Mouse (Mus musculus) small intestine, adult 10 weeks (tissue): ENCODE data around the gene Nkain4. TPM values are rescaled to one million over a fixed set of nuclear protein-coding genes. Genes with fewer than 3 reads are reported as not detected.

ENCODE experiments used
- polyA plus RNA-seq: library from polyadenylated mRNA; stranded (reverse); fragments of 350-450 nt; fragmentation: Illumina TruSeq; extraction: RNeasy Lipid Tissue Mini Kit (QIAGEN cat#74804); gene quantifications from one replicate; pipeline ENCODE4 v1.2.3, GENCODE M21; 2014; ENCODE audit warnings: low replicate concordance

Gene Nkain4
- polyA plus RNA-seq, result not detected

DNA sequence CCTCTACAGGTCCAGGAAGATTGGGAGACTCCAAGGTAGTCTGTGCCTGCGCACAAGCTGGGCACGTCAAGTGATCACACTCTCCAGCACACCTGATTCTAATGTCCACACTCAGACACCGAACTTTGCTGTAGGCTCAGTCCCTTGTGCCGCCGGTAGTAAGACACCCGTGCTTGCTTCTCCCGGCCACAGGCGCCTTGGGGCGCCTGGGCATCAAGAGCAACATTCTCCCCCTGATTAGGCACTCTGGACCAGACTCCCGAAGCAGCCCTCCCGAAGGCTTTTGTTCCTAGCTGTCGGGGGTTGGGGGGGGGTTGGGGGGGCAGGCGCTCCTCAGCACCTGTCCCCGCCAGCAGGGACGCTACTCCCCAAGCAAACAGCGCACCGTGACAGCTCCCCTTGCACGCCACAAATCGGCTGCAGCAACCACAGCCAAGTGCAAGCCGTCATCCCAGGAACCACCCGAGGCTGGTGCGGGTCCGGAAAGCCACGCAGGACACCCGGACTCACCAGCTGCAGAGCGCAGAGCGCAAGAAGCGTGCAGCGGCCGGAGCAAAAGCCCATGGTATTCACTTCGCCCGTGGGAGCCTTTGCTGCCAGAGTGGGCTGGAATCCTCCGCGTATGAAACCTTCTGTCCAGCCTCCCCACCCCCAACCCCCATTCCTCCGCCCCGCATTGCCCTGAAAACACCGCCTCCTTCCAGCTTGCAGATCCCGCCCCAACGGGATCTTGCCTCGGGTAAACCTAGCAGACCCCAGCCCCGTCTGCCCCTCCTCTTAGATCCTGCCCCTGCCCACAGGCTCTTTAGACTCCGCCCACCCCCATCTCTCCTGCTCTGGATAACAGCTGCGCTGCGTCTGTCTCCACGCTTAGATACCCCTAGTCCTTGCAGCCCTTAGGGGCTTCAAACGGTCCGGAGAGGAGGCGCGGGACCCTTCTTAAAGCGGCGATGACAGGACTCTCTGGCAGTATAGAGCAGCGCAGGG lies at the start of gene Nkain4:
TSS of gene Nkain4 (minus strand) at position 639 of the 987 bp plus-strand sequence.

DNA sequence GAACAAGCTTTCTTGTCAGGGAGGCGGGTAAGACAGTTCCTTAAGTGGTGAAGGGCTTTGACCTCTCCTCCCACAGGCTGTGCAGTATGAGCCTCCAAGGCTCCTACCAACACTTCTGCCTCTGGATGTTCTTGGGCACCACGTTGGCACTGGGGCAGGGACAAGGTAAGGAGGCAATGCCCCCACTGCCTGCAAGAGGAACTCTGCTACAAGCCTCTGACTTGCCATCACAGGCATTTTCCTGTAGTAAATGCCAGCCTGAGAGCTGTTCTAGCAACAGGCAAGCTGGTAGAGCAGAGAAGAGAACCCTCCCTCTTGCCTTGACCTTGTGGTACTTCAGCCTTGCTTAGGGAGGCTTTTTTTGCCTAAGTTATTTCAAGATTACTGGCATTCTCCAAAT lies 31.9 kb upstream of the Nkain4 start, which contains the start of gene Col20a1:
TSS of gene Col20a1 (plus strand) at position 87 of the 400 bp plus-strand sequence.

DNA sequence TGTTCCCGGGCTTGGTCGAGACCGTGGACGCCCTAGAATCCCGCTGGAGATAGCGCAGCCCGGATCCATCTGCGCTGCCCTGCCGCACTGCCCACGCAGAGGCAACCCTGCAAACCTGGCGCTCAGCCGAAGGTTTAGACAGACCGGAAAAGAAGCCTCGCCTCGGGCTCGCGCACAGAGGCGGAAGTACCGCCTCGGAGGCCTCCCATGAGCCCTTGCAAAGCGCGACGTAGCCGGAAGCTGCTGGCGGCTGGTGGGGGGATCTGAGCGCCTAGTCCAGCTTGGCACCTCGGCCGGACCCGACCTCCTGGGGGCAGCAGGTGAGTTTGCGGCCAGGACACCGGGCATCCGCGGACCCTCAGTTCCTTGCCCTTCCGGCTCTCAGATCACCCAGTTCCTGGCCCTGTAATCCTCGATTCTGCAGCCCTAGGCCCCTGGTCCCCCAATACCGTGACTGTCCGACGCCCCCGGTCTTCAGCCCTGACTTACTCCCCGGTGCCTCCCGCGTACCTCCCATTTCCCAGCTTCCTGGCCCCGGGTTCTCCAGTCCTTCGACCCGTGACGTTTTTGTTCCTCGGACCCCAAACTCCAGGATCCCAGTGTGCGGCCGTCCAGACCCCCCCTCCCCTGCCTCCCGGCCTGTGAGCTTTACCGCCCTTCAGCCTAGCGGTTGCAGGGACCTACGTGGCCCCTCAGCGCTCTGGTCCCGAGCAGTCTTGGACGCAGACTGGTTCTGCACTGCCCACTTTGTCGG lies 12.7 kb upstream of the Nkain4 start, which contains the start of gene Arfgap1:
TSS of gene Arfgap1 (plus strand) at position 216 of the 754 bp plus-strand sequence.

DNA sequence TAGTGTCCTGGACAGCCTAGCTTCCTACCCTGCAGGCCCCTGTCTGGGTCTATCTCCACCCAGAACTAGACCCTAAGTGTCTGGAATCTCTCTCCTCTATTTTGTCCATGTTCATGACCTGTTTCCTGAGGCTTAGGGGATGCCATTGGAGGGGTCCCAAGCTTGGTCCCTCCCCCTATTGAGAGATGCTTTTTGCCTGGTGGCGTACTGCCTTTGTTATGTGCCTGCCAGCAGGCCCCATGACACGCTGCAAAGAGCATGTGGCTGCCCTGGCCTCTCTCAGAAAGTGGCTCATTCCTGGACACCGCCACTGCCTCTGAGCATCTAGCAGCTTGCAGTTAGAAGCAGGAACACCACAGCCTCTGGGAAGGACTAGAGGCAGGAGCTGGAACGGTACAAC lies 25.8 kb downstream of the Nkain4 start, which contains the start of gene Birc7:
TSS of gene Birc7 (plus strand) at position 301 of the 400 bp plus-strand sequence.

DNA sequence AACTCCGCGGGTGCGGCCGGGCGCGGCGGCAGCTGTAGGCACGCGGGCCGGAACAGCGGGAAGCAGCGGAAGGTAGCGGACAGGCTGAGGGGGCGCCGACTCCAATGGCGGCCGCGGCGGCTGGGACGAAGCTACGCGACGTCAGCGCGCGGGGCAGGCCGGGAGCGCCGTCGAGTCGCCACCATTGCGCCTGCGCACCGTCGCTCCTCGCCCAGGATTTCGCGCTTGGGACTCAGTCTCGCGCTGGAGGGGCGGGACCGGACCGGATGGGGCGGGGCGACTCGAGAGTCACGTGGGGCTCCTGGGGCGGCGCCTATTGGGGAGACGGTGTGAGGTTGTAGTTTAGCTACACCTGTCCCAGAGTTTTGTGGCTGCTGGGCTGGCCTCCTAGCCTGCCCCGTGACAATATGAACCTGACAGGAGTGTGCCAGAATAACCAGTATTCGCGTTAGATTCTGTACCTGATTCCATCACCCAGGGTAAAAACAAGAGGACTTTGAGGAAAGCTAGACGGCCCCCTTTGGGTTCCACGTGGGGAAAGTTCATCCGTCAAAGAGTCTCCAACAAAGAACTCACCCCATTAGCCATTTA lies 33.6 kb downstream of the Nkain4 start, which contains the start of gene Ythdf1:
TSS of gene Ythdf1 (minus strand) at position 140 of the 591 bp plus-strand sequence.

Other genes with a start within 250 kb of the Nkain4 start
- 28.1 TPM for gene Dido1, start 244.7 kb downstream of the Nkain4 start, polyA plus RNA-seq
- gene Gid8, start 244.6 kb downstream of the Nkain4 start, polyA plus RNA-seq, result 45.2 TPM
- 0.19 TPM for gene Slc17a9, start 229.4 kb downstream of the Nkain4 start, polyA plus RNA-seq
- not detected for gene Bhlhe23, start 177.8 kb downstream of the Nkain4 start, polyA plus RNA-seq
- gene Ythdf1, start 33.8 kb downstream of the Nkain4 start, polyA plus RNA-seq, result 37.1 TPM
- not detected for gene Birc7, start 25.7 kb downstream of the Nkain4 start, polyA plus RNA-seq
- gene Arfgap1, start 12.5 kb upstream of the Nkain4 start, polyA plus RNA-seq, result 3.7 TPM
- 0.11 TPM for gene Col20a1, start 31.8 kb upstream of the Nkain4 start, polyA plus RNA-seq
- not detected for gene Chrna4, start 88.8 kb upstream of the Nkain4 start, polyA plus RNA-seq
- gene Kcnq2, start 180.6 kb upstream of the Nkain4 start, polyA plus RNA-seq, result 0.19 TPM
- gene Eef1a2, start 202.3 kb upstream of the Nkain4 start, polyA plus RNA-seq, result not detected
- gene Ppdpf, start 232.5 kb upstream of the Nkain4 start, polyA plus RNA-seq, result 5.9 TPM
- gene Ptk6, start 248.1 kb upstream of the Nkain4 start, polyA plus RNA-seq, result 5.1 TPM